Mouse (Mus musculus) stomach, postnatal 0 days (tissue): ENCODE data around the gene Pcyt1a. TPM values are rescaled to one million over a fixed set of nuclear protein-coding genes. Genes with fewer than 3 reads are reported as not detected.

ENCODE experiments used
- ATAC-seq: fragments of 200-750 bp; cut with Nextera tagmentation; 2 replicates; pipeline ENCODE4 v1.8.0; 2017; ENCODE audit not compliant: low FRiP score, low TSS enrichment
- DNase-seq: peaks from one replicate; pipeline ENCODE4 v3.0.0-alpha.2; 2016; ENCODE audit warnings: low spot score
- H3K27ac ChIP-seq: fragments of 300-500 bp; sonication (generic); replicated peaks from 2 replicates; pipeline ENCODE4 v1.5.1; 2014; ENCODE audit warnings: mild to moderate bottlenecking, control low read depth
- H3K27me3 ChIP-seq: fragments of 300-500 bp; sonication (generic); 2 replicates; pipeline ENCODE4 v1.6.1; 2014; ENCODE audit warnings: low read length; ENCODE audit not compliant: control insufficient read depth, insufficient read depth
- H3K36me3 ChIP-seq: fragments of 300-500 bp; sonication (generic); 2 replicates; pipeline ENCODE4 v1.6.1; 2014; ENCODE audit warnings: low read length, mixed read lengths; ENCODE audit not compliant: control insufficient read depth, insufficient read depth
- H3K4me1 ChIP-seq: fragments of 300-500 bp; sonication (generic); replicated peaks from 2 replicates; pipeline ENCODE4 v1.6.1; 2014; ENCODE audit warnings: antibody characterized with exemption; ENCODE audit not compliant: control insufficient read depth, insufficient read depth
- H3K4me2 ChIP-seq: fragments of 300-500 bp; sonication (generic); replicated peaks from 2 replicates; pipeline ENCODE4 v1.6.1; 2014; ENCODE audit warnings: low read depth, mild to moderate bottlenecking, control low read depth, moderate library complexity
- H3K4me3 ChIP-seq: fragments of 300-500 bp; sonication (generic); 2 replicates; pipeline ENCODE4 v1.5.1; 2014; ENCODE audit warnings: low read depth, low read length, control low read depth
- H3K9ac ChIP-seq: fragments of 300-500 bp; sonication (generic); 2 replicates; pipeline ENCODE4 v1.6.1; 2014; ENCODE audit warnings: mild to moderate bottlenecking, low read length, control low read depth, mixed read lengths
- H3K9me3 ChIP-seq: fragments of 300-500 bp; sonication (generic); 2 replicates; pipeline ENCODE4 v1.6.1; 2016; ENCODE audit warnings: low read length; ENCODE audit not compliant: control insufficient read depth
- CTCF ChIP-seq: IDR thresholded peaks from 2 replicates; pipeline ENCODE4 v1.5.1; 2016; ENCODE audit warnings: antibody characterized with exemption, low read depth, mild to moderate bottlenecking, moderate library complexity
- EP300 ChIP-seq: optimal IDR thresholded peaks from 2 replicates; pipeline ENCODE3; 2016; ENCODE audit warnings: antibody characterized with exemption
- WGBS: fragments of 180-500 bp; shearing (Covaris S2); extraction: QIAGEN DNeasy Blood & Tissue Kit; methylation state at CpG from one replicate; pipeline ENCODE4 v1.1.7; 2014; 5-methylcytosine and 5-hydroxymethylcytosine counted together
- polyA plus RNA-seq: library from polyadenylated mRNA; unstranded; fragments of >200 nt; fragmentation: Nextera tagmentation; extraction: Ambion mirVana; gene quantifications from 2 replicates; pipeline ENCODE4 v1.2.1, GENCODE M21; 2015

Pcyt1a gene
- polyA plus RNA-seq, 1 experiment from 2014 or later: 38.6 TPM

GRCm38 (mm10) chr16:32522578-32523194, 92.0 kb downstream of the Pcyt1a start:
- no peaks in the 10 kb centered on the region for H3K36me3 ChIP-seq
- H3K4me2 ChIP-seq: no peak overlapping the region
- no peaks in the 10 kb centered on the region for H3K27me3 ChIP-seq
- 0 out of 2 replicates have a peak, but pooled peaks have one; percentile 16 for ATAC-seq
- TF ChIP-seq EP300: no peak
- TF ChIP-seq CTCF: peak; percentile 15; the same call in 1 of the 2 replicates
- no peaks in the 10 kb centered on the region for H3K9me3 ChIP-seq
- WGBS: 61% methylated on average over 6 of the region's 6 CpGs
- H3K4me3 ChIP-seq: no peak overlapping the region
- DNase-seq: no peak
- no peak overlapping the region for H3K9ac ChIP-seq
- H3K4me1 ChIP-seq: peaks cover 6% of the 10 kb centered on the region; the same call in 1 of the 2 replicates
- H3K27ac ChIP-seq: peak overlapping the region; percentile 67

GRCm38 (mm10) chr16:32523462-32524243, 92.9 kb downstream of the Pcyt1a start:
- no peaks in the 10 kb centered on the region for H3K36me3 ChIP-seq
- DNase-seq (peak; percentile 65), ATAC-seq (no peak; the same call in 1 of the 2 replicates)
- TF ChIP-seq EP300: no peak
- TF ChIP-seq CTCF: no peak
- H3K4me1 ChIP-seq: peaks cover 6% of the 10 kb centered on the region; the same call in 1 of the 2 replicates
- WGBS: 37% methylated on average over 8 of the region's 8 CpGs
- no peak overlapping the region for H3K4me2 ChIP-seq
- no peak overlapping the region for H3K4me3 ChIP-seq
- no peaks in the 10 kb centered on the region for H3K27me3 ChIP-seq
- no peak overlapping the region for H3K9ac ChIP-seq
- no peaks in the 10 kb centered on the region for H3K9me3 ChIP-seq
- H3K27ac ChIP-seq: peak overlapping the region; percentile 65

GRCm38 (mm10) chr16:32524244-32524615, 93.5 kb downstream of the Pcyt1a start:
- H3K27ac ChIP-seq: peak overlapping the region; percentile 65

More at GRCm38 (mm10) chr16:32524244-32524615, 93.5 kb downstream of the Pcyt1a start:
- Histone ChIP-seq H3K4me1 (peaks cover 6% of the 10 kb centered on the region; the same call in 1 of the 2 replicates), H3K36me3 (no peaks in the 10 kb centered on the region), H3K9me3 (no peaks in the 10 kb centered on the region), H3K9ac (no peak overlapping the region), H3K27me3 (no peaks in the 10 kb centered on the region), H3K4me3 (no peak overlapping the region), H3K4me2 (no peak overlapping the region)
- 51% methylated on average over 5 of the region's 5 CpGs for WGBS
- ATAC-seq (no peak), DNase-seq (no peak)
- TF ChIP-seq EP300: no peak
- no peak for TF ChIP-seq CTCF

Other genes starting within 250 kb of the Pcyt1a start
- 11.7 and 11.8 TPM in 2 replicates for gene Fbxo45, start 183.8 kb upstream of the Pcyt1a start, polyA plus RNA-seq
- 17.7 and 22.3 TPM in 2 replicates for gene Wdr53, start 183.7 kb upstream of the Pcyt1a start, polyA plus RNA-seq
- gene Smco1, start 159.5 kb upstream of the Pcyt1a start, polyA plus RNA-seq: 0.06 and 0.08 TPM in 2 replicates
- gene Rnf168, start 153.5 kb upstream of the Pcyt1a start, polyA plus RNA-seq: 17.9 and 20.2 TPM in 2 replicates
- 8.0 and 8.2 TPM in 2 replicates for gene Ubxn7, start 98.7 kb upstream of the Pcyt1a start, polyA plus RNA-seq
- gene Tm4sf19, start 30.4 kb upstream of the Pcyt1a start, polyA plus RNA-seq: not detected in 2 replicates
- 24.3 and 26.3 TPM in 2 replicates for gene Tctex1d2, start 11.2 kb upstream of the Pcyt1a start, polyA plus RNA-seq
- 2.7 and 3.1 TPM in 2 replicates for gene Slc51a, start 57.0 kb downstream of the Pcyt1a start, polyA plus RNA-seq
- gene Zdhhc19, start 65.3 kb downstream of the Pcyt1a start, polyA plus RNA-seq: not detected in 2 replicates
- 45.6 and 50.0 TPM in 2 replicates for gene Tfrc, start 178.0 kb downstream of the Pcyt1a start, polyA plus RNA-seq
- 17.1 and 21.0 TPM in 2 replicates for gene Tnk2, start 213.0 kb downstream of the Pcyt1a start, polyA plus RNA-seq